Mouse (Mus musculus) CH12.LX (cell line): Measurements from ENCODE around the gene Tymp.

Experiments used
- CHD2 ChIP-seq: IDR thresholded peaks from 2 replicates; pipeline ENCODE4 v1.6.1; 2011; ENCODE audit warnings: low read length, improper control_type of control experiment
- CTCF ChIP-seq, 2 experiments: IDR thresholded peaks in 1 of 2; conservative IDR thresholded peaks in 1 of 2; 2 replicates each; pipeline ENCODE4 v1.5.1; 2011 to 2012; ENCODE audit warnings: low read depth in 2 of 2, low read length in 2 of 2, improper control_type of control experiment in 1 of 2, inconsistent platforms in 1 of 2, mild to moderate bottlenecking in 1 of 2, moderate library complexity in 1 of 2
- EP300 ChIP-seq: IDR thresholded peaks from 2 replicates; pipeline ENCODE4 v1.6.1; 2011; ENCODE audit warnings: low read length, improper control_type of control experiment
- HCFC1 ChIP-seq: IDR thresholded peaks from 2 replicates; pipeline ENCODE4 v1.6.1; 2012; ENCODE audit warnings: low read depth, mild to moderate bottlenecking, inconsistent platforms, low read length, improper control_type of control experiment
- MAFK ChIP-seq: IDR thresholded peaks from 2 replicates; pipeline ENCODE4 v1.6.1; 2011; ENCODE audit warnings: low read length, improper control_type of control experiment; ENCODE audit not compliant: insufficient replicate concordance
- POLR2A ChIP-seq: IDR thresholded peaks from 2 replicates; pipeline ENCODE4 v1.6.1; 2011; ENCODE audit warnings: low read depth, mild to moderate bottlenecking, improper control_type of control experiment, low read length
- RCOR1 ChIP-seq: conservative IDR thresholded peaks from 2 replicates; pipeline ENCODE4 v1.6.1; 2012; ENCODE audit warnings: low read depth, mild to moderate bottlenecking, inconsistent platforms, low read length, improper control_type of control experiment
- SIN3A ChIP-seq: IDR thresholded peaks from 2 replicates; pipeline ENCODE4 v1.6.1; 2012; ENCODE audit warnings: low read length, improper control_type of control experiment, inconsistent platforms

- no peak for TF ChIP-seq HCFC1
- no peak for TF ChIP-seq EP300
- TF ChIP-seq CTCF (conservative IDR thresholded peaks at IDR 0.05 in 1 of 2, IDR thresholded peaks at IDR 0.05 in 1 of 2; ENCODE audit: low read depth in 2 of 2, low read length in 2 of 2): no peak
- no peak for TF ChIP-seq MAFK
- no peak for TF ChIP-seq POLR2A
- TF ChIP-seq SIN3A: no peak
- no peak for TF ChIP-seq CHD2
- no peak for TF ChIP-seq RCOR1
Observed at GRCm38 (mm10) chr15:89352054-89352453, 24.8 kb downstream of the Tymp start.
